Mouse (Mus musculus): Measurements from ENCODE around the gene Ppm1h. TPM values are rescaled to one million over a fixed set of nuclear protein-coding genes. Genes with fewer than 3 reads are reported as not detected.

Ppm1h gene
- polyA plus RNA-seq, 1 experiment from 2014 or later = 11.8 TPM

DNA sequence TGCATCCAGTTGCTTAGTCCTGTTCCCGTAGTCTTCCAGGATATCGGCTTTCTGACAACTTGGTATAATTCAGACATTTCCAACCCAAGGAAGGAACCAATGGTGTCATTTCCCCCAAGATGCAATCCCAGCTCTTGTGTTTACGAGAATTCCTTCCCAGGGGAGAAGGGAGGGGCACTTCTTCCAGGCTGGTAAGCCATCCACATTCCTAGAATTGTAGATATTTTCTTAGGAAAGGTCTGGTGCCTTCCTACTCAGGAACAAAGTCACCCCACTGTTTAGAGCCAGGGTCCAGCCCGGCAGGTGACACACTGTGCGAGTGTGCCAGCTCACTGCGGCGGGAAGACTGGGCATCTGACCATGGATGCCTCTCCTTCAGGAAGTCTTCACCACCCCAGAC lies 264.2 kb downstream of the Ppm1h start:
- H3K27ac ChIP-seq = no peak overlapping the region
- H3K27me3 ChIP-seq = no peaks in the 10 kb centered on the region
- H3K9ac ChIP-seq = no peak overlapping the region
- no peaks in the 10 kb centered on the region for H3K9me3 ChIP-seq (replicated peaks)
- H3K4me3 ChIP-seq = no peak overlapping the region
- ATAC-seq (ENCODE audit: low FRiP score) = no peak
- H3K4me1 ChIP-seq = peaks cover 2% of the 10 kb centered on the region; the same call in 1 of the 2 replicates
- no peak overlapping the region for H3K4me2 ChIP-seq (replicated peaks)
- no peaks in the 10 kb centered on the region for H3K36me3 ChIP-seq
- WGBS = 89% methylated on average over 7 of the region's 7 CpGs

DNA sequence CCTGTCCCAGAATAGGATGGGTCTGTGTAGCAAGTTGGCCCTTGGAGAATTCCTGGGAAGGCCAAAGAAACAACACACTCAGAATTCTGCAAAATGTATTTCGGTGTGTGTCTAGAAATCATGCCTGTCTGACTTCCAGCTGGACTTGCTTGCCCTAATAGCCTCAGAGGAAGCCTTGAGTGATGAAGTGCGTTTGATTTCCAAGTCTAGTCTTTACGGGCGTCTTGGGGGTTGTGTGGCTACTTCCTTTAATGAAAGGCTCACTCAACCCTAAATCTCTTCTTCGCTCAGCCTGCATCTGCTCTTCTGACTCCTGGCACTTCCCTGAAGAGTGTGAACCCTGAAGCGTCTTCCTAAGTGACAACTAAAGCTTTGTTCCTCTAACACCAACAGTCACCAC lies 265.3 kb downstream of the Ppm1h start:
- Histone ChIP-seq H3K4me2 (replicated peaks) (no peak overlapping the region), H3K27ac (no peak overlapping the region), H3K27me3 (no peaks in the 10 kb centered on the region), H3K36me3 (no peaks in the 10 kb centered on the region), H3K9ac (no peak overlapping the region), H3K4me3 (no peak overlapping the region), H3K9me3 (replicated peaks) (no peaks in the 10 kb centered on the region), H3K4me1 (peaks cover 2% of the 10 kb centered on the region; the same call in 1 of the 2 replicates)
- 54% methylated on average over 6 of the region's 6 CpGs for WGBS
- ATAC-seq (ENCODE audit: low FRiP score) = no peak

DNA sequence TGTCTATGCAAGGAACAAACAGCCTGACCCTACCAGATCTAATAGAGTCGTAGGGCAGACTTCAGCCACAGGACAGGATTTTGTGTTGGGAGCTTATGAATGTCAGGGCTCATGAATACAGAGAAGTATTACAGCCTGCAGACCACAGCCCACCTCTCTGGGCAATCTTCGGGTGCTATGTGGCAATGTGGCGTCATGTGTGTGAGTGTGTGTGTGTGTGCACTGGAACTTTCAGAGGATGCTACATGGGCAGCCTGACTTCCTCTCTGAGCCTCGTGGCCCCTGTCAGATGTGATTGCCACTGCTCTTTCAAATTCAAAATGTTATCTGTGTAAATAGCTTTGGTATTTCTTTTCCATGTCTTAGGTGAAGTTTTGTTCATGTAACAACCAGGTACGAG lies 266.3 kb downstream of the Ppm1h start:
- H3K9ac ChIP-seq = no peak overlapping the region
- peaks cover 2% of the 10 kb centered on the region; the same call in 1 of the 2 replicates for H3K4me1 ChIP-seq
- no peaks in the 10 kb centered on the region for H3K36me3 ChIP-seq
- H3K9me3 ChIP-seq (replicated peaks) = no peaks in the 10 kb centered on the region
- no peak for ATAC-seq (ENCODE audit: low FRiP score)
- 76% methylated on average over 5 of the region's 5 CpGs for WGBS
- H3K27ac ChIP-seq = no peak overlapping the region
- H3K4me2 ChIP-seq (replicated peaks) = no peak overlapping the region
- no peak overlapping the region for H3K4me3 ChIP-seq
- no peaks in the 10 kb centered on the region for H3K27me3 ChIP-seq

DNA sequence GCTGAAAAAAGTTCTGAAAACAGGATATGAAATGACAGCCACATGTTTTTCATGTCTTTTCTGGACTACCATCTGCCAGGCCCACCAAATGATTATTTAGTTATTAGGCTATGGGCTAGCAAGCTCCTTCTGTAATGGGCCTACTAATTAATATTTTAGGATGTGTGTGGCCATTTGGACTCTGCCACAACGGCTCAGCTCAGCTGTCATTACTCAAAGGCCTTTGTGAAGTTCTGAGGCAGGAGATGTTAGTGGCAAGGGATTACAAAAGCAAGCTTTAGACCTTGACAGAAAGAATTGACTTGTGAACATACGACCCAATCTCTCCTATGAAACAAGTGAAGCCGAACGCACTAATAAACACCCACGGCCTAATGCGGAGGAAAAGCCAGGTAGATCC lies 272.4 kb downstream of the Ppm1h start:
- Histone ChIP-seq H3K4me3 (no peak overlapping the region), H3K4me2 (replicated peaks) (no peak overlapping the region), H3K9me3 (replicated peaks) (no peaks in the 10 kb centered on the region), H3K27me3 (no peaks in the 10 kb centered on the region), H3K9ac (no peak overlapping the region), H3K4me1 (0 out of 2 replicates have a peak, but pooled peaks cover 3% of the 10 kb centered on the region), H3K27ac (no peak overlapping the region), H3K36me3 (no peaks in the 10 kb centered on the region)
- ATAC-seq (ENCODE audit: low FRiP score) = no peak
- WGBS = 64% methylated on average over 6 of the region's 6 CpGs

DNA sequence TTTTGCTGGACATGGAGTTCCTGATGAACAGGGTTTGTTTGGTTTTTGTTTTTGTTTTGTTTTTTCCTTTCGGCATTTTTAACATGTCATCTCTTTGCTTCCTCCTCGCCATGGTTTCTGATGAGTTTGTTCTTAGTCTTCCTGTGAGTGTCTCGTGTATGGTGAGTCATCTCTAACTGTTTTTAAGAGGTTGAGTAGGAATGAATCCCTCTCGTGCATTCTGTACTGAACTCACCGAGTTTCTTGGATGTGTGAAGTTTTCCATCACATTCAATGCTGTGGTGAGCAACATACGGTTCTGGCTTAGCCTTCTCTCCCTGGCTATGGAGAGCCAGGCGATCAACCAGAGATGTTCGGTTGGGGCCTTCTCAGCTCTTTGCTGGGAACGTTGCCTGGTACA lies 275.0 kb downstream of the Ppm1h start:
- no peaks in the 10 kb centered on the region for H3K36me3 ChIP-seq
- no peaks in the 10 kb centered on the region for H3K27me3 ChIP-seq
- WGBS = 88% methylated on average over 9 of the region's 9 CpGs
- H3K4me1 ChIP-seq = 0 out of 2 replicates have a peak, but pooled peaks cover 3% of the 10 kb centered on the region
- H3K4me3 ChIP-seq = no peak overlapping the region
- no peaks in the 10 kb centered on the region for H3K9me3 ChIP-seq (replicated peaks)
- H3K9ac ChIP-seq = no peak overlapping the region
- no peak overlapping the region for H3K27ac ChIP-seq
- no peak overlapping the region for H3K4me2 ChIP-seq (replicated peaks)
- no peak for ATAC-seq (ENCODE audit: low FRiP score)

DNA sequence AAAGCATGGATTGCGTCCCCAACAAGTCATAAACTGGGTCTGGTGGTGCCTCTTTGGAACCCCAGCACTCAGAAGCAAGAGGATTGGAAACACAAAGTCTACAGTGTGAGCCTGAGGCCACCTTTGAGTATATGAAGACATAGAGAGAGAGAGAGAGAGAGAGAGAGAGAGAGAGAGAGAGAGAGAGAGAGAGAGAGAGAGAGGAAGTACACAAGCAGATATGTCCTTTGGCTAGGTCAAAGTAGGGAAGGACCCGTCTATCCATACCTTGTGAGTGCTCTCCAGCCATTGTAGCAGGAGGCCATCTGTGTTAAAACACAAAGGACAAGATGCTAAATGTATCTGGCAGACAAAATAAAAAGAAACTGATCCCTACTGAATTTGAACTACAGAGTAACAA lies 279.4 kb downstream of the Ppm1h start:
- 92% methylated on average over 2 of the region's 2 CpGs for WGBS
- no peaks in the 10 kb centered on the region for H3K36me3 ChIP-seq
- H3K9ac ChIP-seq = no peak overlapping the region
- H3K27me3 ChIP-seq = no peaks in the 10 kb centered on the region
- H3K4me1 ChIP-seq = peaks cover 13% of the 10 kb centered on the region
- H3K9me3 ChIP-seq (replicated peaks) = no peaks in the 10 kb centered on the region
- no peak overlapping the region for H3K4me2 ChIP-seq (replicated peaks)
- no peak overlapping the region for H3K4me3 ChIP-seq
- no peak for ATAC-seq (ENCODE audit: low FRiP score)
- H3K27ac ChIP-seq = no peak overlapping the region

DNA sequence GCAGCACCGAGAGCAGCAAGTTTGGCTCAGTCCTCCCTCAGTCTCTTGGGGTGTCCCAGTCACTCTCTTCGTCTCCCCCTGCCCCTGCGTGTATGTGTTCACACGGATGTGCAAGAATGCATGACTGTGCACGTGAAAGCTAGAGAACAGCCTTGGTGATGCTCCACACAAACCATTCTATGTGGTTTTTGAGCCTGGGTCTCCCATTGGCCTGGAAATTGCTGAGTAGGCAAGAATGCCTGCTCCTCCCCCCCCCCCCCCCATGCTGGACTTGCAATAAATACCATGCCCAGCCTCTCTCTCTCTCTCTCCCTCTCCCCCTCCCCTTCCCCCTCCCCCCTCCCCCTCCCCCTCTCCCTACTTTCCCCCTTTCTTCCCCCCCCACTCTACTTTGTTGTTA lies 280.1 kb downstream of the Ppm1h start:
- Histone ChIP-seq H3K27ac (no peak overlapping the region), H3K9ac (no peak overlapping the region), H3K27me3 (no peaks in the 10 kb centered on the region), H3K4me3 (no peak overlapping the region), H3K4me1 (peaks cover 21% of the 10 kb centered on the region), H3K36me3 (no peaks in the 10 kb centered on the region), H3K9me3 (replicated peaks) (no peaks in the 10 kb centered on the region), H3K4me2 (replicated peaks) (no peak overlapping the region)
- ATAC-seq (ENCODE audit: low FRiP score) = no peak
- WGBS = 89% methylated on average over 5 of the region's 5 CpGs

DNA sequence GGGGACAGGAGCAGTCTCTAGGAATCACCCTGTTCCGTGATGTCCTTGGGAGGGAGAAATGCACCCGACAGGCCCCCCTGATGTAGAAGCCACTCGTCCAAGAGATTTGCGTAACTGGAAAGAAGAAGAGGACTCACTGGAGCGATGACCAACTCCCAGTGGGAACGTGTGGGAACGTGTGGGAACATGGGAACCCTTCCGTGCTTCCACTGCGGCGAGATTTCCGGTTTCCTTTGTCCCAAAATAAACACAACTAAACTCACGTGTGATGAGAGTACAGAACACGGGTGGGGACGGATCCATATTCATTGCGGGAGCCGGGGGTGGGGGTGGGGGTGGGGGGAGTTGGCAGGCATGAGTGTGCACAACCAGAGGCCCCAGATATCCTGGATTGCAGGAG lies 281.7 kb downstream of the Ppm1h start:
- no peak for ATAC-seq (ENCODE audit: low FRiP score)
- Histone ChIP-seq H3K4me2 (replicated peaks) (no peak overlapping the region), H3K9me3 (replicated peaks) (no peaks in the 10 kb centered on the region), H3K9ac (no peak overlapping the region), H3K4me1 (peaks cover 35% of the 10 kb centered on the region), H3K4me3 (no peak overlapping the region), H3K36me3 (no peaks in the 10 kb centered on the region), H3K27ac (no peak overlapping the region), H3K27me3 (no peaks in the 10 kb centered on the region)
- WGBS = 87% methylated on average over 16 of the region's 16 CpGs

DNA sequence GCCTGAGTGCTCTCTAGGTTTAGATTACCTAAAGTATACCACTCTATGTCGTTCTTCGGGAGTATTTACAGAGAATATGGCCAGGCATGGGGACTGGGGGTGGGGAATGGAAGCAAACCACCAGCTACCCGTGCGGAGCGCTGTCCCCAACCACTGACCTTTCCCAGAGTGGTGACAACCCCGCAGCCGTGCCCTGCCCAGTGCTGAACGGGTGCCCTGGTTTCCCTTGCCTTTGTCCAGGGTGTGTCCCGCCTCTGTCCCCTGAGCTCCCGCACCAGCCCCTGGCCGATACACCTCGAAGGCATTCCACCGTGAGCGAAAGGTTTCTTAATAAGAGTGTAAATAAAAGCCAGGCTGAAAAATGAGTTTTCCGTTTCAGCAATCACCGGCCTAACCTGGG lies 282.2 kb downstream of the Ppm1h start:
- H3K4me2 ChIP-seq (replicated peaks) = no peak overlapping the region
- H3K27ac ChIP-seq = no peak overlapping the region
- no peak for ATAC-seq (ENCODE audit: low FRiP score)
- H3K36me3 ChIP-seq = no peaks in the 10 kb centered on the region
- H3K27me3 ChIP-seq = no peaks in the 10 kb centered on the region
- no peak overlapping the region for H3K4me3 ChIP-seq
- no peaks in the 10 kb centered on the region for H3K9me3 ChIP-seq (replicated peaks)
- H3K4me1 ChIP-seq = peaks cover 36% of the 10 kb centered on the region
- WGBS = 63% methylated on average over 16 of the region's 16 CpGs
- no peak overlapping the region for H3K9ac ChIP-seq

DNA sequence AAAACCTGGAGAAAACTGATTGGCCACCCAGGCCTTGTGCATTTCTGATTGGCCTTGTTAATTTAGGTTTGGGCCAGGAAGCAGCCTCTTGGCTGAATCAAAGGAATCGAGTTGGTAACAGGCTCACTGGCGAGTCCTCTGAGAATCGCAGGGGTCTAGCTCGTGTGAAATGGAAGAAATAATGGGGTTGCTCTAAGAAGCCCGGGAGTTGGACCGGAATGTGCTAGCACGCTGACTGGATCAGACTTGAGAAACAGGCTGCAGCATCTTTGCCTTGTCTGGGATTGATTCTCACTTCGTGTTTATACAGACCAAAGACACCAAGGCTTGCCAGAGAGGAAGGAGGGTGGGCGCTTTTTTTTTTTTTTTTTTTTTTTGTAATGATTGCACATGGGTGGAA lies 282.9 kb downstream of the Ppm1h start:
- Histone ChIP-seq H3K36me3 (no peaks in the 10 kb centered on the region), H3K27ac (no peak overlapping the region), H3K27me3 (no peaks in the 10 kb centered on the region), H3K4me1 (peaks cover 39% of the 10 kb centered on the region), H3K4me3 (no peak overlapping the region), H3K9ac (no peak overlapping the region), H3K9me3 (replicated peaks) (no peaks in the 10 kb centered on the region), H3K4me2 (replicated peaks) (no peak overlapping the region)
- ATAC-seq (ENCODE audit: low FRiP score) = no peak
- 57% methylated on average over 9 of the region's 9 CpGs for WGBS

DNA sequence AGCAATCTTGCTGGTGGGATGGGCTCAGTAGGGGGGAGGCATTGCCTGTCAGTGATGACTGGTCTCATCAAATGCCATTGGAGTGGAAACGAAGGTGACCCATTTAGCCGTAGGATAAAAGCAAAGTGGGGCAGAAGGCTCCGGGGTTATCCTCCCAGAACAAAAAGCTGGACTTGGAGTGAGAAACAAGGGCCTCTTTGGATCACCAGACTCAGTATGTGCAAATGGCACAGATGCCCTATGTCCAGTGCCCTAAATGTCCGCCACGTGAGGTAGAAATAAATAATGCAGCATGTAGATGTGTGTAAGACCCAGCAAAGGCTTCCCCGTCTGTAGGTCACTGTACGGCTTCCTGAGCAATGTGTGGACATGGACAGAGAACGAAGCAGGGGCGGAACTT lies 284.1 kb downstream of the Ppm1h start:
- Histone ChIP-seq H3K9ac (no peak overlapping the region), H3K9me3 (replicated peaks) (no peaks in the 10 kb centered on the region; the same call in 1 of the 2 replicates), H3K4me3 (no peak overlapping the region), H3K36me3 (no peaks in the 10 kb centered on the region), H3K4me1 (peaks cover 39% of the 10 kb centered on the region), H3K27me3 (no peaks in the 10 kb centered on the region), H3K4me2 (replicated peaks) (0 out of 2 replicates have a peak overlapping the region, but pooled peaks have one; percentile 57), H3K27ac (0 out of 2 replicates have a peak overlapping the region, but pooled peaks have one; percentile 40)
- WGBS = 58% methylated on average over 9 of the region's 9 CpGs
- ATAC-seq (ENCODE audit: low FRiP score) = no peak

DNA sequence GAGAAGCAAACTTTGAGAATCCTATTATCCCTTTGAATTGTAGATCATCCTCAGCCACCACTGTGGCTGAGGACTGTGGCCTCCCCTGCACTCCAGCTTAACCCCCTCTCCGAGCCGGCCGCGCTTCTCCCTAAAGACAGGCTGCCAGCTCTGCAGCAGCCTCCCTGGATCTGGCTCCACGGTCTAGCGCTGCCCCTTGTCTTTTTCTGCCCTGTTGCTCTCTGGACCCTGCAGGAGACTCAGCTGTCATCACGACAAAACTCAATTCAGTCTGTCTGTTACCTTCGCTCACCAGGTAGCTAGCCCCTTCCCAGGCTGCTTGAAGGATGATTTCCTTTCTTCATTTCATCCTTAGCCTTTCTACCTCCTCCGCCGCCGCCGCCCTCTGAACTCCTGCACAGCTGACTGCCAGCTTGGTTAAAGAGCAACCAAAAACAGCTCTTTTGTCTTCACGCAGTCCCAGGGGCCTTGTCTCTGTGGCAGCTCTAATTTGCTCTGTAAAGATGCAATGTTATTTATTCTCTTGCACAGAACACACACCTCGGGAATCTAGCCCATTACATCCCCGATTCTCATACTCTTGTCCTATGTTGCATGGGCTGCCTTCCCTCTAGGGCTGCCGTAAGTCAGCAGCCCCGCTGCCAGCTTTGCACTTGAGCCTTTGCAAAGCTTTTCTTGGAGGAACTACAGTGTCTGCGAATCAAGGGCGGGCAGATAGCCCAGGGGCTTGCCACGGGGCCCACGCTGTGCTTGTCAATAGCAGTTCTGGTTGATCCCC lies 285.1 kb downstream of the Ppm1h start:
- peak overlapping the region; percentile 57 for H3K9ac ChIP-seq
- H3K4me2 ChIP-seq (replicated peaks) = peak overlapping the region; percentile 57
- no peaks in the 10 kb centered on the region for H3K27me3 ChIP-seq
- peak; percentile 42 for ATAC-seq (ENCODE audit: low FRiP score)
- no peaks in the 10 kb centered on the region for H3K36me3 ChIP-seq
- peak overlapping the region; percentile 26 for H3K4me3 ChIP-seq
- H3K4me1 ChIP-seq = peaks cover 39% of the 10 kb centered on the region
- peak overlapping the region; percentile 83 for H3K27ac ChIP-seq
- H3K9me3 ChIP-seq (replicated peaks) = no peaks in the 10 kb centered on the region; the same call in 1 of the 2 replicates
- under 1% methylated on average over 21 of the region's 21 CpGs for WGBS

DNA sequence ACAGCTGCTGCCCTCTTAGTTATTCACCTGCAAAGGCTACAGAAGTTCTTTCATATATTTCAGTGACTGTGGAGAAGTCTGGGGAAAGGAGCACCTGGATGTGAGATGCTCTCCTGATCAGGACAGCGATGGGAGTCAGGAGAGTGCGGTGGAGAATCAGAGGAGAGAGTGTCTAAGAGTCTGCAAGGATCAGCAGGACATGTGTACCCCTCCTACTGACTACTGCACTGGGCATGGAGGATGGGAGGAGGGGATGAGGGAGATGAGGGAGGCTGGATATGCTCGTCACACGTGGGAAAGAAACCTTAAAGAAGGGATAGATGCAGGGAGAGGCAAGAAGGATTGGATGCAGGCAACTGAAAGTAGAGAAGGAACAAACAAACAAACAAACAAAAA lies 285.7 kb downstream of the Ppm1h start:
- WGBS = 14% methylated on average over 4 of the region's 4 CpGs
- Histone ChIP-seq H3K4me1 (peaks cover 39% of the 10 kb centered on the region), H3K9ac (0 out of 2 replicates have a peak overlapping the region, but pooled peaks have one; percentile 57), H3K4me3 (no peak overlapping the region), H3K9me3 (replicated peaks) (no peaks in the 10 kb centered on the region; the same call in 1 of the 2 replicates), H3K36me3 (no peaks in the 10 kb centered on the region), H3K4me2 (replicated peaks) (peak overlapping the region; percentile 57), H3K27ac (peak overlapping the region; percentile 83), H3K27me3 (no peaks in the 10 kb centered on the region)
- ATAC-seq (ENCODE audit: low FRiP score) = peak; percentile 32; the same call in 1 of the 2 replicates

All from hindbrain, embryonic 12.5 days (tissue).